Mouse (Mus musculus): ENCODE measurements around the gene Nf2.

Gene Nf2

GRCm38 (mm10) chr11:4849258-4849943 lies at the start of gene Nf2:
Gene Nf2 (minus strand): TSS chr11:4849536.
- peak; percentile 99 for DNase-seq

- DNase-seq, result peak; percentile 93
Observed at GRCm38 (mm10) chr11:4894848-4895816, 45.8 kb upstream of the Nf2 start, which contains the start of gene Thoc5. Gene Thoc5 (plus strand): TSS chr11:4895320.

GRCm38 (mm10) chr11:4886987-4887386 lies 37.7 kb upstream of the Nf2 start:
- DNase-seq, result no peak

- peak; percentile 55 for DNase-seq
Observed at GRCm38 (mm10) chr11:4885385-4885903, 36.1 kb upstream of the Nf2 start.

- peak; percentile 59 for DNase-seq
Observed at GRCm38 (mm10) chr11:4882892-4883627, 33.7 kb upstream of the Nf2 start.

- no peak for DNase-seq
Observed at GRCm38 (mm10) chr11:4881087-4881486, 31.8 kb upstream of the Nf2 start.

GRCm38 (mm10) chr11:4874551-4874950 lies 25.2 kb upstream of the Nf2 start:
- peak; percentile 41 for DNase-seq

GRCm38 (mm10) chr11:4873755-4874475 lies 24.6 kb upstream of the Nf2 start, which contains the start of gene Nipsnap1:
Gene Nipsnap1 (plus strand): TSS chr11:4873951.
- DNase-seq, result peak; percentile 91

GRCm38 (mm10) chr11:4865645-4866251 lies 16.4 kb upstream of the Nf2 start:
- DNase-seq, result peak; percentile 82

GRCm38 (mm10) chr11:4862730-4863129 lies 13.4 kb upstream of the Nf2 start:
- DNase-seq, result no peak

GRCm38 (mm10) chr11:4861816-4862604 lies 12.7 kb upstream of the Nf2 start:
- DNase-seq, result peak; percentile 41

- no peak for DNase-seq
Observed at GRCm38 (mm10) chr11:4860986-4861385, 11.7 kb upstream of the Nf2 start.

GRCm38 (mm10) chr11:4858416-4858815 lies 9.1 kb upstream of the Nf2 start:
- no peak for DNase-seq

GRCm38 (mm10) chr11:4854181-4854580 lies 4.8 kb upstream of the Nf2 start:
- DNase-seq, result no peak

- no peak for DNase-seq
Observed at GRCm38 (mm10) chr11:4853021-4853420, 3.7 kb upstream of the Nf2 start.

GRCm38 (mm10) chr11:4850404-4850803 lies 1.1 kb upstream of the Nf2 start:
- DNase-seq, result no peak

- DNase-seq, result peak; percentile 66
Observed at GRCm38 (mm10) chr11:4848483-4849248, 670 bp downstream of the Nf2 start.

- no peak for DNase-seq
Observed at GRCm38 (mm10) chr11:4840942-4841526, 8.3 kb downstream of the Nf2 start.

- no peak for DNase-seq
Observed at GRCm38 (mm10) chr11:4838235-4838634, 11.1 kb downstream of the Nf2 start.

- no peak for DNase-seq
Observed at GRCm38 (mm10) chr11:4837342-4837741, 12.0 kb downstream of the Nf2 start.

Measured in embryo, embryonic 11 days (tissue).